Mouse (Mus musculus) hindbrain, embryonic 12.5 days (tissue): ENCODE results near the gene Olfr1308. TPM values are rescaled to one million over a fixed set of nuclear protein-coding genes. Genes with fewer than 3 reads are reported as not detected.

ENCODE experiments used
- ATAC-seq: fragments of 200-750 bp; cut with Nextera tagmentation; 2 replicates; pipeline ENCODE4 v1.8.0; 2017; ENCODE audit warnings: moderate TSS enrichment; ENCODE audit not compliant: low FRiP score
- H3K27ac ChIP-seq: fragments of 300-500 bp; sonication (generic); 2 replicates; pipeline ENCODE4 v1.5.1; 2016; ENCODE audit warnings: mild to moderate bottlenecking
- H3K27me3 ChIP-seq: fragments of 300-500 bp; sonication (generic); 2 replicates; pipeline ENCODE4 v1.6.1; 2016; ENCODE audit warnings: mild to moderate bottlenecking
- H3K36me3 ChIP-seq: fragments of 300-500 bp; sonication (generic); 2 replicates; pipeline ENCODE4 v1.6.1; 2016; ENCODE audit warnings: mild to moderate bottlenecking
- H3K4me1 ChIP-seq: fragments of 300-500 bp; sonication (generic); 2 replicates; pipeline ENCODE4 v1.6.1; 2016
- H3K4me2 ChIP-seq: fragments of 300-500 bp; sonication (generic); replicated peaks from 2 replicates; pipeline ENCODE4 v1.6.1; 2016; ENCODE audit warnings: mild to moderate bottlenecking
- H3K4me3 ChIP-seq: fragments of 300-500 bp; sonication (generic); 2 replicates; pipeline ENCODE4 v1.5.1; 2016; ENCODE audit warnings: mild to moderate bottlenecking
- H3K9ac ChIP-seq: fragments of 300-500 bp; sonication (generic); 2 replicates; pipeline ENCODE4 v1.6.1; 2016; ENCODE audit warnings: mild to moderate bottlenecking, moderate library complexity
- H3K9me3 ChIP-seq: fragments of 300-500 bp; sonication (generic); replicated peaks from 2 replicates; pipeline ENCODE4 v1.6.1; 2016; ENCODE audit warnings: mild to moderate bottlenecking
- WGBS: fragments of 180-500 bp; shearing (Covaris S2); methylation state at CpG from one replicate; pipeline ENCODE4 v1.1.7; 2016; 5-methylcytosine and 5-hydroxymethylcytosine counted together
- polyA plus RNA-seq: library from polyadenylated mRNA; unstranded; fragments of >200 nt; fragmentation: Nextera tagmentation; extraction: Ambion mirVana; gene quantifications from 2 replicates; pipeline ENCODE4 v1.2.1, GENCODE M21; 2016

The Olfr1308 gene
- not detected in 2 replicates for polyA plus RNA-seq

- Histone ChIP-seq H3K27ac (no peak within 1 kb of the TSS), H3K4me1 (no peaks in the 10 kb centered on the region), H3K4me3 (no peak within 1 kb of the TSS), H3K27me3 (no peaks in the 10 kb centered on the region), H3K4me2 (no peak within 1 kb of the TSS), H3K9me3 (no peaks in the 10 kb centered on the region), H3K36me3 (no peaks in the 10 kb centered on the region), H3K9ac (no peak within 1 kb of the TSS)
- 61% methylated on average over 1 of the region's 1 CpGs for WGBS
- no peak for ATAC-seq
Measured at GRCm38 (mm10) chr2:111964844-111965243, at the start of gene Olfr1308. TSS of gene Olfr1308 (minus strand) at chr2:111964944.

- H3K4me2 ChIP-seq, result no peak within 1 kb of the TSS
- no peak within 1 kb of the TSS for H3K4me3 ChIP-seq
- H3K27ac ChIP-seq, result no peak within 1 kb of the TSS
- H3K27me3 ChIP-seq, result no peaks in the 10 kb centered on the region
- H3K9me3 ChIP-seq, result no peaks in the 10 kb centered on the region
- no peaks in the 10 kb centered on the region for H3K36me3 ChIP-seq
- no peaks in the 10 kb centered on the region for H3K4me1 ChIP-seq
- ATAC-seq, result no peak
- H3K9ac ChIP-seq, result no peak within 1 kb of the TSS
Measured at GRCm38 (mm10) chr2:112012608-112013007, 47.9 kb upstream of the Olfr1308 start, which contains the start of gene Olfr1310. TSS of gene Olfr1310 (minus strand) at chr2:112012708.

GRCm38 (mm10) chr2:111990181-111990580 is 25.4 kb upstream of the Olfr1308 start, which contains the start of gene Olfr1309:
TSS of gene Olfr1309 (minus strand) at chr2:111990281.
- Histone ChIP-seq H3K36me3 (no peaks in the 10 kb centered on the region), H3K9me3 (no peaks in the 10 kb centered on the region), H3K9ac (no peak within 1 kb of the TSS), H3K27me3 (no peaks in the 10 kb centered on the region), H3K27ac (no peak within 1 kb of the TSS), H3K4me3 (no peak within 1 kb of the TSS), H3K4me2 (no peak within 1 kb of the TSS), H3K4me1 (no peaks in the 10 kb centered on the region)
- 68% methylated on average over 1 of the region's 1 CpGs for WGBS
- ATAC-seq, result no peak

GRCm38 (mm10) chr2:111949340-111949739 is 15.4 kb downstream of the Olfr1308 start, which contains the start of gene Olfr1307:
TSS of gene Olfr1307 (minus strand) at chr2:111949440.
- H3K9me3 ChIP-seq, result no peaks in the 10 kb centered on the region
- H3K27me3 ChIP-seq, result no peaks in the 10 kb centered on the region
- no peak within 1 kb of the TSS for H3K27ac ChIP-seq
- H3K4me1 ChIP-seq, result no peaks in the 10 kb centered on the region
- no peak within 1 kb of the TSS for H3K9ac ChIP-seq
- H3K4me2 ChIP-seq, result no peak within 1 kb of the TSS
- 91% methylated on average over 1 of the region's 1 CpGs for WGBS
- H3K4me3 ChIP-seq, result no peak within 1 kb of the TSS
- H3K36me3 ChIP-seq, result no peaks in the 10 kb centered on the region
- no peak for ATAC-seq

- Histone ChIP-seq H3K27ac (no peak within 1 kb of the TSS), H3K4me3 (no peak within 1 kb of the TSS), H3K4me1 (no peaks in the 10 kb centered on the region), H3K9ac (no peak within 1 kb of the TSS), H3K4me2 (no peak within 1 kb of the TSS), H3K9me3 (0 out of 2 replicates have a peak, but pooled peaks cover 5% of the 10 kb centered on the region), H3K27me3 (no peaks in the 10 kb centered on the region), H3K36me3 (no peaks in the 10 kb centered on the region)
- no peak for ATAC-seq
- WGBS, result 98% methylated on average over 1 of the region's 1 CpGs
Measured at GRCm38 (mm10) chr2:111916171-111916570, 48.6 kb downstream of the Olfr1308 start, which contains the start of gene Olfr1306. TSS of gene Olfr1306 (minus strand) at chr2:111916271.

Other genes starting within 250 kb of the Olfr1308 start
- not detected in 2 replicates for gene Olfr1301, start 213.9 kb downstream of the Olfr1308 start, polyA plus RNA-seq
- not detected in 2 replicates for gene Olfr1302, start 187.5 kb downstream of the Olfr1308 start, polyA plus RNA-seq
- not detected in 2 replicates for gene Olfr1303, start 144.6 kb downstream of the Olfr1308 start, polyA plus RNA-seq
- not detected in 2 replicates for gene Olfr1305, start 87.8 kb downstream of the Olfr1308 start, polyA plus RNA-seq
- gene Olfr1306, start 48.7 kb downstream of the Olfr1308 start, polyA plus RNA-seq, result not detected in 2 replicates
- gene Olfr1307, start 15.5 kb downstream of the Olfr1308 start, polyA plus RNA-seq, result 0.01 TPM in 2 replicates
- not detected in 2 replicates for gene Olfr1309, start 25.3 kb upstream of the Olfr1308 start, polyA plus RNA-seq
- gene Olfr1310, start 47.8 kb upstream of the Olfr1308 start, polyA plus RNA-seq, result not detected in 2 replicates
- not detected in 2 replicates for gene Olfr1311, start 59.5 kb upstream of the Olfr1308 start, polyA plus RNA-seq
- not detected in 2 replicates for gene Olfr1312, start 85.3 kb upstream of the Olfr1308 start, polyA plus RNA-seq
- gene Olfr1313, start 112.9 kb upstream of the Olfr1308 start, polyA plus RNA-seq, result not detected in 2 replicates
- not detected in 2 replicates for gene Olfr1314, start 131.8 kb upstream of the Olfr1308 start, polyA plus RNA-seq
- gene Olfr1315-ps1, start 150.5 kb upstream of the Olfr1308 start, polyA plus RNA-seq, result not detected in 2 replicates
- not detected in 2 replicates for gene Olfr1316, start 170.0 kb upstream of the Olfr1308 start, polyA plus RNA-seq
- not detected in 2 replicates for gene Olfr1317, start 175.4 kb upstream of the Olfr1308 start, polyA plus RNA-seq
- not detected in 2 replicates for gene Olfr1318, start 189.3 kb upstream of the Olfr1308 start, polyA plus RNA-seq